Mouse (Mus musculus): ENCODE data around the gene Runx1. TPM values are rescaled to one million over a fixed set of nuclear protein-coding genes. Genes with fewer than 3 reads are reported as not detected.

The Runx1 gene
- total and polyA plus RNA-seq, 3 experiments = 3.1 to 10.9 (median 4.7) TPM

- H3K9ac ChIP-seq (ENCODE audit: insufficient read depth, low read depth) = no peak overlapping the region
- in situ Hi-C loops (cut with MboI; ENCODE audit: low pct_ligation_motif_present, low pct_unique_long_range_greater_than_20kb, low sequenced_read_pairs) = loop anchor here (5.0 kb wide), 1 partner anchor 129 kb away; no protein-coding TSS in a partner anchor
Measured at GRCm38 (mm10) chr16:92696411-92697015, 129.4 kb downstream of the Runx1 start.

DNA sequence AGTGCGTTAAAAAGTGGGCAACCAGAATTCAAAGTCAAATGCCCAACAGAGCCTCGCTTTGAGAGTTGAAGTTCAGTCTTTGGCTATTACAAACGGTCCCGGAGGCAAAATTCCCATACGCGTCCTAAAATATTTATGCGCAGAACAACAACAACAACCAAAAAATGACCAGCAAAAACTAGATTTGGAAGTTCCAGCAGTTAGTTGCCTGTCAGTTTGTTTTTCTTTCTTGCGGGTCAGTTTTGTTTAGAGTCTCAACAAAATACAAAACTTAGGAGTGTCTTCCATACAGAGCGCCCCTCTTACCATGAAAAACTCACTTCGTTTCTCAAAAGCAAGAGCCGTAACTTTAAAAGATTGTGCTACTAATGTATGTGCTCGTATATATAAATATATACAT, 130.0 kb downstream of the Runx1 start:
- TF ChIP-seq CHD1 (IDR thresholded peaks at IDR 0.05; ENCODE audit: low read depth, low read length) (peak; percentile 16; the same call in 1 of the 2 replicates), MYC (IDR thresholded peaks at IDR 0.05; ENCODE audit: low read depth, low read length) (no peak), ZMIZ1 (IDR thresholded peaks at IDR 0.05; ENCODE audit: low read depth, low read length) (no peak)
- Histone ChIP-seq H3K9ac (ENCODE audit: insufficient read depth, low read depth) (no peak overlapping the region), H3K9me3 (replicated peaks; ENCODE audit: low read length) (peaks cover 41% of the 10 kb centered on the region), H3K36me3 (replicated peaks in 1 of 2; ENCODE audit: control insufficient read depth in 1 of 2, insufficient read depth in 1 of 2, low read length in 1 of 2) (peaks cover 0 to 45% of the 10 kb centered on the region in 2 experiments), H3K4me2 (ENCODE audit: insufficient read depth, low read depth, poor library complexity, severe bottlenecking) (no peak overlapping the region; the same call in 1 of the 2 replicates), H3K79me2 (replicated peaks; ENCODE audit: control insufficient read depth, extremely low read depth, insufficient read depth, poor library complexity, severe bottlenecking) (peaks cover 10% of the 10 kb centered on the region), H3K4me3 (replicated peaks in 1 of 3; ENCODE audit: low read depth in 2 of 3, low read length in 2 of 3, poor library complexity in 1 of 3) (peak overlapping the region in 2 of 3 experiments; percentile 51 to 53), H3K27me3 (replicated peaks) (no peaks in the 10 kb centered on the region), H3K4me1 (ENCODE audit: control insufficient read depth in 1 of 2, insufficient read depth in 2 of 2) (peaks cover 4 to 38% of the 10 kb centered on the region in 2 experiments; a peak in 3 of 4 replicates), H3K27ac (ENCODE audit: insufficient read depth, low read depth) (no peak overlapping the region)
- dilution Hi-C loops (cut with MboI; ENCODE audit: extremely low pct_ligation_motif_present, extremely low pct_unique_long_range_greater_than_20kb, low sequenced_read_pairs) = no loop called here
- no peak for DNase-seq (ENCODE audit: extremely low read depth)
- in situ Hi-C loops (cut with MboI; ENCODE audit: low pct_ligation_motif_present, low pct_unique_long_range_greater_than_20kb, low sequenced_read_pairs) = loop anchor here (5.0 kb wide), 1 partner anchor 129 kb away; no protein-coding TSS in a partner anchor

More at GRCm38 (mm10) chr16:92696411-92697015, 129.4 kb downstream of the Runx1 start:
- Histone ChIP-seq H3K9me3 (replicated peaks; ENCODE audit: low read length) (peaks cover 41% of the 10 kb centered on the region), H3K4me2 (ENCODE audit: insufficient read depth, low read depth, poor library complexity, severe bottlenecking) (peak overlapping the region; percentile 7; the same call in 1 of the 2 replicates), H3K27me3 (replicated peaks) (no peaks in the 10 kb centered on the region), H3K27ac (ENCODE audit: insufficient read depth, low read depth) (peak overlapping the region; percentile 47), H3K79me2 (replicated peaks; ENCODE audit: control insufficient read depth, extremely low read depth, insufficient read depth, poor library complexity, severe bottlenecking) (peaks cover 10% of the 10 kb centered on the region), H3K36me3 (replicated peaks in 1 of 2; ENCODE audit: control insufficient read depth in 1 of 2, insufficient read depth in 1 of 2, low read length in 1 of 2) (peaks cover 0 to 43% of the 10 kb centered on the region in 2 experiments), H3K4me3 (replicated peaks in 1 of 3; ENCODE audit: low read depth in 2 of 3, low read length in 2 of 3, poor library complexity in 1 of 3) (peak overlapping the region; percentile 51 to 59 (median 56)), H3K4me1 (ENCODE audit: control insufficient read depth in 1 of 2, insufficient read depth in 2 of 2) (peaks cover 2 to 34% of the 10 kb centered on the region in 2 experiments; a peak in 3 of 4 replicates)
- TF ChIP-seq MAX (IDR thresholded peaks at IDR 0.05; ENCODE audit: low read length) = no peak
- no peak for TF ChIP-seq E2F4 (IDR thresholded peaks at IDR 0.05; ENCODE audit: insufficient replicate concordance, low read depth, low read length)
- TF ChIP-seq RAD21 (IDR thresholded peaks at IDR 0.05; ENCODE audit: low read depth, low read length) = no peak
- 0 out of 2 replicates have a peak, but pooled peaks have one; percentile 4 for TF ChIP-seq MXI1 (IDR thresholded peaks at IDR 0.05; ENCODE audit: low read depth, low read length)
- TF ChIP-seq KAT2A (IDR thresholded peaks at IDR 0.05; ENCODE audit: insufficient replicate concordance, low read length) = no peak
- no peak for TF ChIP-seq SMC3 (IDR thresholded peaks at IDR 0.05; ENCODE audit: low read depth, low read length)
- peak; percentile 74 for TF ChIP-seq BHLHE40 (IDR thresholded peaks at IDR 0.05; ENCODE audit: low read depth, low read length)
- TF ChIP-seq POLR2A (IDR thresholded peaks at IDR 0.05; ENCODE audit: low read depth, low read length) = no peak
- no peak for TF ChIP-seq RCOR1 (conservative IDR thresholded peaks at IDR 0.05; ENCODE audit: low read depth, low read length)
- no peak for TF ChIP-seq ZMIZ1 (IDR thresholded peaks at IDR 0.05; ENCODE audit: low read depth, low read length)
- TF ChIP-seq ELF1 (IDR thresholded peaks at IDR 0.05; ENCODE audit: low read depth, low read length) = no peak
- no peak for TF ChIP-seq EP300 (IDR thresholded peaks at IDR 0.05; ENCODE audit: low read length)
- TF ChIP-seq CTCF (conservative IDR thresholded peaks at IDR 0.05 in 1 of 2, IDR thresholded peaks at IDR 0.05 in 1 of 2; ENCODE audit: low read depth in 2 of 2, low read length in 2 of 2) = no peak
- 0 out of 2 replicates have a peak, but pooled peaks have one; percentile 37 for TF ChIP-seq ETS1 (conservative IDR thresholded peaks at IDR 0.05; ENCODE audit: low read depth, low read length)
- TF ChIP-seq CHD1 (IDR thresholded peaks at IDR 0.05; ENCODE audit: low read depth, low read length) = 0 out of 2 replicates have a peak, but pooled peaks have one; percentile 53
- TF ChIP-seq JUN (IDR thresholded peaks at IDR 0.05; ENCODE audit: insufficient read depth, low read depth, low read length) = no peak
- 0 out of 2 replicates have a peak, but pooled peaks have one; percentile 48 for TF ChIP-seq MAFK (IDR thresholded peaks at IDR 0.05; ENCODE audit: insufficient replicate concordance, low read length)
- TF ChIP-seq CHD2 (IDR thresholded peaks at IDR 0.05; ENCODE audit: low read length) = no peak
- TF ChIP-seq UBTF (IDR thresholded peaks at IDR 0.05; ENCODE audit: low read depth, low read length) = 0 out of 2 replicates have a peak, but pooled peaks have one; percentile 58
- TF ChIP-seq USF1 (IDR thresholded peaks at IDR 0.05; ENCODE audit: low read depth, low read length) = no peak
- dilution Hi-C loops (cut with MboI; ENCODE audit: extremely low pct_ligation_motif_present, extremely low pct_unique_long_range_greater_than_20kb, low sequenced_read_pairs) = no loop called here
- peak; percentile 68 for DNase-seq (ENCODE audit: extremely low read depth)
